Mouse (Mus musculus) stomach, postnatal 0 days (tissue): Measurements from ENCODE around the gene Eml2.

ENCODE experiments used
- CTCF ChIP-seq: IDR thresholded peaks from 2 replicates; pipeline ENCODE4 v1.5.1; 2016; ENCODE audit warnings: antibody characterized with exemption, low read depth, mild to moderate bottlenecking, moderate library complexity
- EP300 ChIP-seq: optimal IDR thresholded peaks from 2 replicates; pipeline ENCODE3; 2016; ENCODE audit warnings: antibody characterized with exemption

DNA sequence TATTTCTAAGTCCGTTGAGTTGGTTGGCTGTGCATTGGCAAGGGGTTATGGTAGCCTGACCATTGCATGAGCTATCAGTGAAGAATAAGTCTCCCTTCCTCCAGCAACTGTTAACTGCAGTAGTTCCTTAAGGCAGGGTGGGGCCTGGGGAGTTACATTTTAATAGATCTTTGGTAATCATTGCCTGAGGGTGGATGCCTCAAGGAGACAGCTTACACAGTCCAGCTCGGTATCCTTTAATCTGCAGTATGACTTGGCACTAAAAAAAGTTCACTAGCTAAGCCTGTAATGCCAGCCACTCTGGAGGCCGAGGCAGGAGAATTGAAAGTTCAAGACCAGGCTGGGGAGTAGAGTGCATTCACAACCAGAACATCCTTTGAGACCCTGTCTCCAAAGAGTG lies 55.6 kb downstream of the Eml2 start:
- TF ChIP-seq CTCF (no peak), EP300 (no peak)
